Mouse (Mus musculus) spleen, adult 12 weeks (tissue): ENCODE measurements around the gene Gm14325.
"Not testable (repeated sequence)": the region's sequence is repeated elsewhere in the genome, so short reads cannot be mapped to it uniquely, and the experiment has no call there.

Experiments used
- DNase-seq: peaks from one replicate; pipeline ENCODE4 v3.0.0; 2022; ENCODE audit warnings: low spot score

Gene Gm14325

DNA sequence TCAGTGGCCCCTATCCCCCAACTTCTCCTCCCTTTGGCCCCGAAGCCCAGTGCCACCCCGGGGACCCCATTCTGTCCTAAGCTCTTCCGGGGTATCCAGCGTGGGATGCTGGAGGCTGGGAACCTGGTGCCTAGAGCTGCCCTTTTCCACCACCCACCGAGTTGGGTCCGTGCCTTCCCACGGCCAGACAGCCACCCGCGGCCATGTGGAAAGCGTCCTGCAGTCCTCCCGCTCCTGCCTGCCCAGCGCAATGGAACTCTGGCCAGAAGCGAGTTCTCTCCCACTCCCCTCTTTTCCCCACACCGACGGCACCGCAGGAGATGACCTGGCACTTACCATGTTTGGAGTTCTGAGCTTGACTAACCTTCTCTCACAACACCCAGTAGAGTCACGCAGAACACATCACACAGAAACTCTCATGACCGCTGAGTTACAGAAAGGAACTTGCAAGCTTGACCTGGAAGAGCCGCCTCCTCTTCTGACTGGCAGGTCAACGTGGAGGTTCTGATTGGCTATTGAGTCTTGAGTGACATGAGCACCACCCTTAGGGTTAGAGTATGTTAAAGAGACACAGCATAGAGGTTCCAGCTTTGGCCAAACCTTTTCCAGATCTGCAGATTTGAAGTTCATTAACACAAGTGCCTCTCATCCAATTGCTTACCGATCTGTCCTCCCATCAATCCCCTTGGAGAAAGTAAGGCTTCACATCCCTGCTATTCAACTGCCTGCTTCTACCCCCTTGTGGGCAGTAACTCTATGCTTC lies at the start of gene Gm14325:
TSS of gene Gm14325 (minus strand) at position 436 of the 763 bp plus-strand sequence.
- DNase-seq = peak; percentile 33

DNA sequence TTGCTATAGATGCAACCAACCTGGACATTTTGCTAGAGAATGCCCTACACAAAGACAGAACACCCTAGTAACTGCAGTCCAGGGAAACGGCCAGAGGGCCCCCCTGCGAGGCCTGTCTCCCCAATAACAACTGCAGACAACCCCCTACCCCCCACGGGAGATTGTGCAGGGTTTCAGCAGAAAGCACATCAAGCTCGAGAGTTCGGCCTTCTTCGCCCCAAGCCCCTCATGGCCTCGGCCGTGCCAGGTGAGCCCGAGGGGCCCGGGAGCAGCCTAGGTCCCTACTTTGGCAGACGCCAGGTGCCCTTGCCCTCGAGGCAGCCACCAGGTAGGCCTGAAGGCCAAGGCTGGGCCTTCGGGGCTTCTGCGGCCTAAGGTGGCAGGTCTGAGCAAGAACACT lies 47.6 kb upstream of the Gm14325 start:
- DNase-seq = not testable (repeated sequence)

DNA sequence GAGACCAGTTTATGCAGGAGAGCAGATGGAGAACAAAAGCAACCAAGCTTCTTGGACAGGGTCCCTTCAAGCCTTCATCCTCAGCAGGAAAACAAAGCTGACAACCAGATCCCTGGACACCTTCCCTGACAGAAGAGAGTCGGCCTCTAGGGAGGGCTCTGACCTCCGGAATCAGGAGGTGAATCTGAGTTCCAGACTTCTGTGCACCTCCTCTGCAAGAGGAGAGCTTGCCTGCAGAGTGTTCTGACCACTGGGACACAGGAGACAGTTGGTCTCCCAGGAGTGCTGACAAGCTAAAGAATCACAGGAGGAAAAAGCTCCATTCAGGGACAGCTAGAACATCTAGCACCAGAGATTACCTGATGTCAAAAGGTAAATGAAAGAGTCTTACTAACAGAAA lies 22.1 kb upstream of the Gm14325 start:
- DNase-seq = not testable (repeated sequence)

DNA sequence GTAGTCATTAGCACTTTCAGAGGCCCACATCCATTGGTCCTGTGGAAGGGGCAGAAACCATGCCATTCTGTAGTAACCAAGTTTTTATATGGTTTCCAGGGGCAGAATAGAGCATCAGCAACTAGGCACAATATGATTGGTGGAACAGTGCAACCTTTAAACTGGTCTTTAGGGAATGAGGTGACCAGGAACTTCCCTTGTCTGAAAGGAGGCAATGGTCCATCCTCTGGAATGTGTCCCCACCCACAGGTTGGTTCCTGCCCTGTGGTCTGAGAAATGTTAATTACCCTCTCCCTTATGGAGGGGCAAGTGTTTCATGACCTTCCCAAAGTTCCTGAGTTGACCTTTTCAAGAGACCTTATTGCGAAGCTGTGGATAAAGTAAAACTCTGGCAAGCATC lies 3.5 kb upstream of the Gm14325 start:
- DNase-seq = not testable (repeated sequence)

DNA sequence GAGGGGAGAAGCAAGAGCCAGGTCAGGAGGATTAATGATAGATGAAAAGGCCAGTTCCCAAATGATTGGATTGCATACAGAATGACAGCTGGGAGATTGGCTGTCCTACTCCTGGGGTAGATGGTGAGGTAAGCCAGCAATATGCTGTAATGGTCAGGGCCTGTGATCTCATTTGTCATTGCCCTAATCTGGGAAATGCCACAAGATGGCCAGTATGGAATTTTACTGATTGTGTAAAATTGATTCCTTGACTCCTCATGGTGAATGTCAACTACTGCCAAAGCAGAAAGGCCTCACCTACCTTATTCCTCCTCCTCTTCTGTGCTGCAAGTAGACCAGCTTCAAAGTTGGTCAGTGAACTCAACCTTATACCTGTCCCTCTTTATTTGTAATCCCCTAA lies 3.4 kb downstream of the Gm14325 start:
- DNase-seq = not testable (repeated sequence)

DNA sequence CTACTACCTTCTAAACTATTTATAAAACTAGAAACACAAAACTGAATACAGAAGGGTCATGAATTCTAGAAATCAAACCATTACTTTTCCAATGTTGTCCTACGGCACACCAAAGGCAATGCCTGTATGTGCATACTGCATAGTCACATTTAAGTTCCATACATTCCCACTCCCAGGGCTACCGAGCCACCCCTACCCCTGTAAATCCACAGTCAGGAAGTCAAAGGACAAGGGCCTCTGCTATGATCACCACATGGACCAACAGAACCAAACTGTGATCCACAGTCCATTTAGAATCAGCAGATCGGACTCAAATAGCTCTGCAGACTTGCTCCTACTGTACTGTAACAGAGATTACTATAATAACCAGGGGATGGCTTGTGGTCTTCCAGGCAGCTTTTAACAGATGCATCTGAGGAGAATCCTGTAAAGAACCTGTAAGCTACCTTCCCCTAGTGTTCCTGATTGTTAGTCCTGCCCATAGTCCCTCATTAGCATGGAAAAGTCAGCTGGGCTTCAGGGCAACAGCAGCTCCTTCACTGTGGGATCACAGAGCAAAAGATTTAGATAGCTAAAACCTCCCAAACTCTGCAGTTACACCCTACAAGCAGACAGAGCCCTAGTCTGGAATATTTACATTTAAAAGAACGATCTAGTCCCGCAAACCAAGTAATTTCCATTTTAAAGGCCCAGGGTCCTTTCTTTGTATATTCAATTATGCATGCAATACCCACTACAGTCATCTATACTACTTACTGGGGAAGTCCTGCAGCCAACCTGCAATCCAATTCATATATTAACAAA lies 4.2 kb downstream of the Gm14325 start:
- DNase-seq = not testable (repeated sequence)

DNA sequence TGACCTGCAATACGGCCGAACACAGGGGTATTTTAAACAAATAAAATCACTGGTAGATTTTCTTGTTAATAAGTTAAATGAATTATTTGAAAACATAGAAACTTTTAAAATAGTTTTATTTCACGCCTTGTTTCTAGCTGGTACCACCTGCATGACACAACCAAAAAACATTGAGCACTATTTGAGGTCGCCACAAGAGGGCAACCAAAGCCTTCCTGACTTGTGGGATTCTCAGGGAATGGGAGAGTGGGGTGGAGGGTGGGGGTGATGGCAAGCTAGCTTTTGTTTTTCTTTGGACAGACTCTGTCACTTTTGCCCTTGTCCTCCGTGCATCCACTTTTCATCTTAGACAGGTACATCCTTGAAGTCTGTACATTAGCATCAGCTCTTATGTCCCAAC lies 18.2 kb downstream of the Gm14325 start:
- DNase-seq = not testable (repeated sequence)

DNA sequence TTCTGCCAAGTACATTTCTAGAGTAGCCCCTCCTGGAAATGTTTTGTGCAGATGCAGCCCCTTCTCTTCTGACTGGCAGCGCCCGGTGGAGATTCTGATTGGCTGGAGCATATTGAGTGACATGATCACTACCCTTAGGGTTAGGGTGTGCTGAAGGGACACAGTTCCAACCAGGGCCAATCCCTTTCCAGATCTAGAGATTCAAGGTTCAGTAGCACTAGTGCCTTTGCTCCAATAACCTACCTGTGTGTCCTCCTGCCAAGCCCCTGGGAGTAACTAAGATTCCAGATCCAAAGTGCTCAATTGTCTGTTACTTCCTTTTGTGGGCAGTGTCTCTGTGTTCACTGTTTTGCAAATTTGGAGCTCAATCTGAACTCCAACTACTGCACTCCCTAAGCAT lies 34.0 kb downstream of the Gm14325 start:
- not testable (repeated sequence) for DNase-seq

DNA sequence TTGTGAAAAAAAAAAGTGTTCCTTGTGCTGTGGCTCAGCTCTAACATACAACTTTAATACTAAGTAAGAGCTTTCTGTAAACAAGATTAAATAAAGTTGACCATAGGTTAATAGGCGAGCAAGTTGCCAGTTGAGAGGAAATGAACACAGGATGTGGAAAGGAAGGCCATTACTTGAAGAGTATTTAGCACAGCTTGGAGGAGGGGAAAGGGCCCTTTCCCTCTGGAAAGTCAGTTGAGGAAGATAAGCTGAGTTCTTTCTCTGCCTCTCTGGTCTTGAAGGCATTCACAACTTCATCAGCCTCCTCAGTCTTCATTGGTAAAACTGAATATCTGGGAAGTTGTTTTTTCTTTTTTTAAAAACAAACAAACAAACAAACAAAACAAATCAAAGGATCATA lies 52.8 kb downstream of the Gm14325 start:
- DNase-seq = not testable (repeated sequence)
